Mouse (Mus musculus): ENCODE measurements around the gene Mag. TPM values are rescaled to one million over a fixed set of nuclear protein-coding genes. Genes with fewer than 3 reads are reported as not detected.

The Mag gene
- polyA plus RNA-seq, 1 experiment from 2014 or later: 0.14 TPM

DNA sequence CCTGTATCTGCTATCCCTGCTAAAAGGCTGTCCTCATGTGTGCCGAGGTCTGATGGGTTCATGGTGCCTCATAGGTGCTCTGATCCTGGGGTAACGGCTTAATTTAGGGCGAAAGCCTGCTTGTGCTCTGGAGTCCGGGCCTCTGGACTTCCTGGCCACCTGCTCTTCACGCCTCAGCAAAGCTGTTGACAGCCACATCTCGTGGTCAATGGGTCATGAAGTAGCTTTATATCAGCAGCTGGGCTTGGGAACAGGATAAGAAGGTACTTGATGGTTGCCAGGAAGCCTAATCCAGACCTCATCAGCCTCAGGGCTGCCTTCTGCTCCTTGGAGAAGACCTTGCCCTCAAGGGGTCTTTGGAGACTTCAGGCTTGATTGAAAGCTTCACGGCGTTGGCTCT lies 51.3 kb downstream of the Mag start:
- H3K27ac ChIP-seq: no peak overlapping the region
- no peak overlapping the region for H3K9ac ChIP-seq
- no peak for ATAC-seq (replicated peaks; ENCODE audit: insufficient number of reproducible peaks, insufficient read depth, low FRiP score, low read depth)
- peaks cover 7% of the 10 kb centered on the region for H3K4me1 ChIP-seq (replicated peaks)
- no peaks in the 10 kb centered on the region for H3K36me3 ChIP-seq
- no peak overlapping the region for H3K4me3 ChIP-seq
- peaks cover 44% of the 10 kb centered on the region for H3K27me3 ChIP-seq
- H3K9me3 ChIP-seq (replicated peaks): no peaks in the 10 kb centered on the region
- 38% methylated on average over 8 of the region's 8 CpGs for WGBS
- H3K4me2 ChIP-seq: no peak overlapping the region

DNA sequence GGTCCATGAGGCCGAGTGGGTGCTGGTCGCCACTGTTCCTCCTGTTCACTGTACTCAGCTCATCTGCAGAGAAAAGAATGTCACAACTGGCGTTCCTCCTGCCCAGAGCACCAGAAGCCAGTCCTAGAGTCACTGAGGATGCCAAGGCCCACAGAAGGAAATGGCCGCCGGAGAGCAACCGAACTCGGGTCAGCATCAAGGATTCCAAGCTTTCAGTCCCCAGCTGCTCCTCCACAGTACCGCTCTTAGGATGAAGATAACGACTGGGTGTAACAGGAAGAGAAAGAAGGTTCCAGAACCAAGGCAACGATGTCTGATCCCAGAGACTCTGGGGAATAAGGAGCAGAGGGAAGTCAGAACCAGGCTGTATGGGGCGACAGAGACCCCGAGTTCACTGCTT lies 53.2 kb downstream of the Mag start, which contains the start of gene Ffar1:
Gene Ffar1 (minus strand): TSS at position 101 of the 400 bp plus-strand sequence.
- no peak within 1 kb of the TSS for H3K4me3 ChIP-seq
- no peak within 1 kb of the TSS for H3K4me2 ChIP-seq
- H3K9ac ChIP-seq: no peak within 1 kb of the TSS
- 80% methylated on average over 12 of the region's 12 CpGs for WGBS
- no peak within 1 kb of the TSS for H3K27ac ChIP-seq
- H3K27me3 ChIP-seq: peaks cover 36% of the 10 kb centered on the region
- peaks cover 7% of the 10 kb centered on the region for H3K4me1 ChIP-seq (replicated peaks)
- H3K9me3 ChIP-seq (replicated peaks): no peaks in the 10 kb centered on the region
- no peak for ATAC-seq (replicated peaks; ENCODE audit: insufficient number of reproducible peaks, insufficient read depth, low FRiP score, low read depth)
- no peaks in the 10 kb centered on the region for H3K36me3 ChIP-seq

DNA sequence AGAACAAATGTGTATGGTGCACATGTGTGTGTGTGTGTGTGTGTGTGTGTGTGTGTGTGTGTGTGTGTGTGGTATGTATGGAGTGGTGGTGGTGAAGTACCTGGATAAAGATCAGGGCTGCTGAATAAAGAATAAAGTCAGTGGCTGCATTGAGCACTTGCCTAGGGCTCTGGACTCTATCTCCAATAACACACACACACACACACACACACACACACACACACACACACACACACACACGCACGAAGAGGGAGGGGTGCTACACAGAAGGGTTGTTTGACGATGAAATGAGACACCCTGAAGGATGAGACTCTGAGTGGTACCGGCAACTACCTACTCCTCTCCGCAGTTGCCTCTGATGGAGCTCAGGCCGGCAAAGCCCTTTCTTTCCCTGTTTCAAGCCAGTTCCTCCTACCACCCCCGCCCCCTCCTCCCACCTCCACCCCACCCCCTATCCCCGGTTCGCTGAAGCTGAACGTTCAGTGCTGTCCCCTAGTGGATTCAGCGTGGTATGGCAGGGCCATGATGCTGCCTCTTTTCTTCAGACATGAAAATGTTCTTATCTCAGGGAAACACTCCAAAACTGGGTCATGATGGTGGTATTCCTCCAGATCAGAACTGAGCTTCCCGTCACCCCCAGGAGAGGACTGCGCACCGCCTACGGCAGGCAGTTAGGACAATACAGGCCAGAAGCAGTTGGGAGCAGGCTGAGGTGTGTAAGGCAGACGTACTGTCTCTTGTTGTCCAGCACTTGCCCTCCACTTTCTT lies 54.9 kb downstream of the Mag start:
- H3K4me3 ChIP-seq: peak overlapping the region; percentile 23; the same call in 1 of the 2 replicates
- no peak overlapping the region for H3K9ac ChIP-seq
- H3K4me2 ChIP-seq: peak overlapping the region; percentile 52
- H3K4me1 ChIP-seq (replicated peaks): peaks cover 7% of the 10 kb centered on the region
- H3K9me3 ChIP-seq (replicated peaks): no peaks in the 10 kb centered on the region
- no peak overlapping the region for H3K27ac ChIP-seq
- WGBS: 7% methylated on average over 14 of the region's 16 CpGs
- ATAC-seq (replicated peaks; ENCODE audit: insufficient number of reproducible peaks, insufficient read depth, low FRiP score, low read depth): peak; percentile 42; the same call in 1 of the 2 replicates
- peaks cover 37% of the 10 kb centered on the region for H3K27me3 ChIP-seq
- no peaks in the 10 kb centered on the region for H3K36me3 ChIP-seq

DNA sequence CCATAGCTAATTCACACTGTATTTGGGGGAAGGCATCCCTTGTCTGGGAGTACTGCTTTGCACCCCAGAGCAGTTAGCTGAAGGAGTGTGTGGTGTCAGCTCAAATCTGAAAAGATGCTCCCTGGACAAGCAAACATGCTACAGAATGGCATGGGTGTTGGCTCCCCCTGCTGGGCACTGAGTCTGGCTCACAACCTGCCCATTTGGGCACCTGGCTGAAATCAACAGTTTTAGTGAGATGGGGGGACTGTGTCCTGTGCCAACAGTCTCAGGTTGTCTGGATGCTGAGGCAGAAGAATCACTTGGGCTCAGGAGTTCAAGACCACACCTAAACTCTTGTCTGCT lies 55.4 kb downstream of the Mag start:
- Histone ChIP-seq H3K4me1 (replicated peaks) (peaks cover 7% of the 10 kb centered on the region), H3K9me3 (replicated peaks) (no peaks in the 10 kb centered on the region), H3K27me3 (peaks cover 32% of the 10 kb centered on the region), H3K4me2 (no peak overlapping the region), H3K27ac (no peak overlapping the region), H3K4me3 (no peak overlapping the region), H3K9ac (no peak overlapping the region), H3K36me3 (no peaks in the 10 kb centered on the region)
- no peak for ATAC-seq (replicated peaks; ENCODE audit: insufficient number of reproducible peaks, insufficient read depth, low FRiP score, low read depth)

DNA sequence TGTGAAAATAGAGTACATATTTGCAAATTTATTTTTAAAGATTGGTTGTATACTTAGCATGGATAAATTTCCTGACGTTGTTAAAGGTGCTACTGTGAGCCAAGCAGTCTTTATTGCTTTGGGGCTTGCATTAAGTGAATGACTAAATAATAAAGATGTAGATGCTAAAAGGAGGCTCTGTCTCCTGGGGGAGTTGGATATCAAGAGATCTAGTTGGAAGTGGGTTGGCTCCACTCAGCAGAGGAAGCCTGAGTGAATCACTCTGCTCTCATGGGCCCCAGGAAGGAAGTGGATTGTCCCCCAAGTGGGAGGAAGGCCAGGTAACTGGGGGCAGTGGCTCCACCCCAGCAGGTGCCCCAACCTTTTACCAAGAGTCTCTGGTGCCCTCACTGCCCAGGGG lies 56.9 kb downstream of the Mag start:
- Histone ChIP-seq H3K9ac (no peak overlapping the region), H3K27me3 (peaks cover 31% of the 10 kb centered on the region), H3K4me3 (no peak overlapping the region), H3K4me1 (replicated peaks) (peaks cover 3% of the 10 kb centered on the region; the same call in 1 of the 2 replicates), H3K36me3 (no peaks in the 10 kb centered on the region), H3K9me3 (replicated peaks) (no peaks in the 10 kb centered on the region), H3K4me2 (no peak overlapping the region), H3K27ac (no peak overlapping the region)
- 56% methylated on average over 1 of the region's 1 CpGs for WGBS
- ATAC-seq (replicated peaks; ENCODE audit: insufficient number of reproducible peaks, insufficient read depth, low FRiP score, low read depth): no peak

DNA sequence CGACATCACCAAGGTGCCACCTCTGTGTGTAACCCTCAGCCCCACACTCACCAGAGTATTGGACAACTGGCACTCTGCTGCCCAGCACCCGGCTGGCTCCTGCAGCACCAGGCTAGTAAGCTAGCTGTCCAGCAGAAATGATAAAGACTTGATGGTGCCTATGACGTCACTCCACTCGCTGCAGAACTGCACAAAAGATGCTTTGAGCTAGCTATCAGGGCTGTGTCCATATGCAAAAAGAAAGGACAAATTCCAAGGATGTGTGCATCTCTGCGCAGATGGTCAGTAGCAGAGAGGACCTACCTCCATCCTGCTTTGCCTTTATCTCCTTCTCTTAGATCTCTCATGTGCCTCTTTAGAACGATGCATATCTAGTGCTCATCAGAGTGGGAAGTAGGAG lies 58.6 kb downstream of the Mag start, which contains the start of gene Ffar3:
Gene Ffar3 (minus strand): TSS at position 101 of the 400 bp plus-strand sequence.
- Histone ChIP-seq H3K9ac (no peak within 1 kb of the TSS), H3K4me3 (no peak within 1 kb of the TSS), H3K4me2 (no peak within 1 kb of the TSS), H3K36me3 (no peaks in the 10 kb centered on the region), H3K9me3 (replicated peaks) (no peaks in the 10 kb centered on the region), H3K4me1 (replicated peaks) (peaks cover 3% of the 10 kb centered on the region; the same call in 1 of the 2 replicates), H3K27ac (no peak within 1 kb of the TSS), H3K27me3 (peaks cover 17% of the 10 kb centered on the region)
- no peak for ATAC-seq (replicated peaks; ENCODE audit: insufficient number of reproducible peaks, insufficient read depth, low FRiP score, low read depth)
- 49% methylated on average over 6 of the region's 6 CpGs for WGBS

DNA sequence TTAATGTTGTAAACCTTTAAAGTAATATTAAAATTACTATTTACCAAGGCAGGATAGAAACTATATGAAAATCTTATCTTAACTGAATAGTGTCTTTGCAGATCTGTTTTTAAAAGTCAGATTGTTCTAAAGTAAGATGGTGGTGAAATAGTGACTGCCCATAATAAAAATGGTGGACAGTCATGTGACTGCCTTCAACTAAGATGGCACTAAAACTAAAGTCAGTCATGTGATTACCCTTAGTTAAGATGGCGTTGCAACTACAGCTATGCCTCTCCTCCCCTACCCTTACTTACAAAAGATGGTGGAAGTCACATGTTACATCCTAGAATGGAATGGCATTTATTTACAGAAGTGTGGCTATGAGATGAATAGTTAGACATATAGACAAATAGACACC lies 63.3 kb downstream of the Mag start:
- no peak overlapping the region for H3K4me3 ChIP-seq
- H3K9me3 ChIP-seq (replicated peaks): no peaks in the 10 kb centered on the region
- 85% methylated on average over 1 of the region's 1 CpGs for WGBS
- no peak overlapping the region for H3K4me2 ChIP-seq
- H3K27me3 ChIP-seq: peaks cover 6% of the 10 kb centered on the region
- no peak for ATAC-seq (replicated peaks; ENCODE audit: insufficient number of reproducible peaks, insufficient read depth, low FRiP score, low read depth)
- H3K27ac ChIP-seq: no peak overlapping the region
- H3K36me3 ChIP-seq: no peaks in the 10 kb centered on the region
- H3K4me1 ChIP-seq (replicated peaks): no peaks in the 10 kb centered on the region
- H3K9ac ChIP-seq: no peak overlapping the region

Other genes starting within 250 kb of the Mag start
- gene Haus5, start 249.9 kb downstream of the Mag start, polyA plus RNA-seq (2015; fragmentation: Nextera tagmentation; extraction: Ambion mirVana): 23.4 and 33.8 TPM in 2 replicates
- not detected in 2 replicates for gene Pmis2, start 243.3 kb downstream of the Mag start, polyA plus RNA-seq (2015; fragmentation: Nextera tagmentation; extraction: Ambion mirVana)
- gene 2200002J24Rik, start 215.9 kb downstream of the Mag start, polyA plus RNA-seq (2015; fragmentation: Nextera tagmentation; extraction: Ambion mirVana): 1.0 and 1.4 TPM in 2 replicates
- gene Atp4a, start 202.7 kb downstream of the Mag start, polyA plus RNA-seq (2015; fragmentation: Nextera tagmentation; extraction: Ambion mirVana): 0.37 and 0.62 TPM in 2 replicates
- gene Tmem147, start 185.3 kb downstream of the Mag start, polyA plus RNA-seq (2015; fragmentation: Nextera tagmentation; extraction: Ambion mirVana): 167 and 172 TPM in 2 replicates
- 0.13 TPM in 1 of 2 replicates, not detected in the other for gene Gapdhs, start 171.2 kb downstream of the Mag start, polyA plus RNA-seq (2015; fragmentation: Nextera tagmentation; extraction: Ambion mirVana)
- 1.2 and 1.5 TPM in 2 replicates for gene Sbsn, start 163.4 kb downstream of the Mag start, polyA plus RNA-seq (2015; fragmentation: Nextera tagmentation; extraction: Ambion mirVana)
- gene Dmkn, start 151.1 kb downstream of the Mag start, polyA plus RNA-seq (2015; fragmentation: Nextera tagmentation; extraction: Ambion mirVana): 2.8 and 3.6 TPM in 2 replicates
- gene Krtdap, start 127.0 kb downstream of the Mag start, polyA plus RNA-seq (2015; fragmentation: Nextera tagmentation; extraction: Ambion mirVana): 3.8 and 6.4 TPM in 2 replicates
- 0.20 and 0.44 TPM in 2 replicates for gene Ffar2, start 91.1 kb downstream of the Mag start, polyA plus RNA-seq (2015; fragmentation: Nextera tagmentation; extraction: Ambion mirVana)
- 0.15 TPM in 1 of 2 replicates, not detected in the other for gene Ffar3, start 58.7 kb downstream of the Mag start, polyA plus RNA-seq (2015; fragmentation: Nextera tagmentation; extraction: Ambion mirVana)
- not detected in 2 replicates for gene Ffar1, start 53.3 kb downstream of the Mag start, polyA plus RNA-seq (2015; fragmentation: Nextera tagmentation; extraction: Ambion mirVana)
- gene Cd22, start 34.5 kb downstream of the Mag start, polyA plus RNA-seq (2015; fragmentation: Nextera tagmentation; extraction: Ambion mirVana): 0.06 TPM in 1 of 2 replicates, not detected in the other
- not detected in 2 replicates for gene Hamp2, start 9.8 kb upstream of the Mag start, polyA plus RNA-seq (2015; fragmentation: Nextera tagmentation; extraction: Ambion mirVana)
- gene Hamp, start 29.2 kb upstream of the Mag start, polyA plus RNA-seq (2015; fragmentation: Nextera tagmentation; extraction: Ambion mirVana): not detected in 2 replicates
- gene Usf2, start 41.9 kb upstream of the Mag start, polyA plus RNA-seq (2015; fragmentation: Nextera tagmentation; extraction: Ambion mirVana): 13.1 and 16.2 TPM in 2 replicates
- gene Lsr, start 58.6 kb upstream of the Mag start, polyA plus RNA-seq (2015; fragmentation: Nextera tagmentation; extraction: Ambion mirVana): 7.0 and 18.9 TPM in 2 replicates
- 0.54 and 0.86 TPM in 2 replicates for gene Fam187b, start 58.9 kb upstream of the Mag start, polyA plus RNA-seq (2015; fragmentation: Nextera tagmentation; extraction: Ambion mirVana)
- 39.1 and 47.0 TPM in 2 replicates for gene Fxyd5, start 127.6 kb upstream of the Mag start, polyA plus RNA-seq (2015; fragmentation: Nextera tagmentation; extraction: Ambion mirVana)
- gene Fxyd7, start 136.6 kb upstream of the Mag start, polyA plus RNA-seq (2015; fragmentation: Nextera tagmentation; extraction: Ambion mirVana): 1.1 and 2.7 TPM in 2 replicates
- gene Fxyd1, start 142.3 kb upstream of the Mag start, polyA plus RNA-seq (2015; fragmentation: Nextera tagmentation; extraction: Ambion mirVana): 950 and 1,236 TPM in 2 replicates
- 0.25 and 0.39 TPM in 2 replicates for gene Lgi4, start 144.5 kb upstream of the Mag start, polyA plus RNA-seq (2015; fragmentation: Nextera tagmentation; extraction: Ambion mirVana)
- 2.6 and 15.2 TPM in 2 replicates for gene Fxyd3, start 161.8 kb upstream of the Mag start, polyA plus RNA-seq (2015; fragmentation: Nextera tagmentation; extraction: Ambion mirVana)
- gene Hpn, start 200.4 kb upstream of the Mag start, polyA plus RNA-seq (2015; fragmentation: Nextera tagmentation; extraction: Ambion mirVana): 1.5 and 4.8 TPM in 2 replicates
- gene Scn1b, start 212.1 kb upstream of the Mag start, polyA plus RNA-seq (2015; fragmentation: Nextera tagmentation; extraction: Ambion mirVana): 3.7 and 4.0 TPM in 2 replicates
- 41.4 and 56.8 TPM in 2 replicates for gene Gramd1a, start 241.0 kb upstream of the Mag start, polyA plus RNA-seq (2015; fragmentation: Nextera tagmentation; extraction: Ambion mirVana)